Mouse (Mus musculus): Measurements from ENCODE around the gene Map3k10. TPM values are rescaled to one million over a fixed set of nuclear protein-coding genes. Genes with fewer than 3 reads are reported as not detected.

Gene Map3k10
- total and polyA plus RNA-seq, 3 experiments, result 7.8 to 16.7 (median 8.2) TPM

GRCm38 (mm10) chr7:27606481-27607254, 67.7 kb downstream of the Map3k10 start:
- TF ChIP-seq UBTF (IDR thresholded peaks at IDR 0.05; ENCODE audit: low read depth, low read length), result no peak
- TF ChIP-seq ETS1 (conservative IDR thresholded peaks at IDR 0.05; ENCODE audit: low read depth, low read length), result no peak
- TF ChIP-seq ZC3H11A (IDR thresholded peaks at IDR 0.05; ENCODE audit: low read depth, low read length), result no peak
- no peak for TF ChIP-seq NRF1 (IDR thresholded peaks at IDR 0.05; ENCODE audit: low read depth, low read length)
- TF ChIP-seq MAZ (IDR thresholded peaks at IDR 0.05; ENCODE audit: low read depth, low read length), result no peak
- TF ChIP-seq SMC3 (IDR thresholded peaks at IDR 0.05; ENCODE audit: low read depth, low read length), result no peak
- TF ChIP-seq ZNF384 (IDR thresholded peaks at IDR 0.05; ENCODE audit: low read depth, low read length), result no peak
- TF ChIP-seq NELFE (IDR thresholded peaks at IDR 0.05; ENCODE audit: low read depth, low read length), result no peak
- TF ChIP-seq JUND (conservative IDR thresholded peaks at IDR 0.05; ENCODE audit: low read depth, low read length), result no peak
- TF ChIP-seq CHD2 (IDR thresholded peaks at IDR 0.05; ENCODE audit: low read length), result no peak
- TF ChIP-seq MXI1 (IDR thresholded peaks at IDR 0.05; ENCODE audit: low read depth, low read length), result no peak
- no peak for TF ChIP-seq RCOR1 (conservative IDR thresholded peaks at IDR 0.05; ENCODE audit: low read depth, low read length)
- TF ChIP-seq MEF2A (IDR thresholded peaks at IDR 0.05; ENCODE audit: borderline replicate concordance, low read depth, low read length), result no peak
- Histone ChIP-seq H3K79me2 (replicated peaks; ENCODE audit: control insufficient read depth, extremely low read depth, insufficient read depth, poor library complexity, severe bottlenecking) (no peaks in the 10 kb centered on the region; the same call in 1 of the 2 replicates), H3K4me2 (ENCODE audit: insufficient read depth, low read depth, poor library complexity, severe bottlenecking) (no peak overlapping the region), H3K4me3 (replicated peaks in 1 of 3; ENCODE audit: low read depth in 2 of 3, low read length in 2 of 3, poor library complexity in 1 of 3) (no peak overlapping the region), H3K27ac (ENCODE audit: insufficient read depth, low read depth) (no peak overlapping the region), H3K9ac (ENCODE audit: insufficient read depth, low read depth) (no peak overlapping the region), H3K27me3 (replicated peaks) (no peaks in the 10 kb centered on the region), H3K9me3 (replicated peaks; ENCODE audit: low read length) (no peaks in the 10 kb centered on the region), H3K36me3 (replicated peaks in 1 of 2; ENCODE audit: control insufficient read depth in 1 of 2, insufficient read depth in 1 of 2, low read length in 1 of 2) (peaks cover 19 to 76% of the 10 kb centered on the region in 2 experiments), H3K4me1 (ENCODE audit: control insufficient read depth in 1 of 2, insufficient read depth in 2 of 2) (peaks cover 17 to 99% of the 10 kb centered on the region in 2 experiments)
- DNase-seq (ENCODE audit: extremely low read depth), result no peak
- dilution Hi-C loops (cut with MboI; ENCODE audit: extremely low pct_ligation_motif_present, extremely low pct_unique_long_range_greater_than_20kb, low sequenced_read_pairs), result no loop called here
- in situ Hi-C loops (cut with MboI; ENCODE audit: low pct_ligation_motif_present, low pct_unique_long_range_greater_than_20kb, low sequenced_read_pairs), result no loop called here

Other genes starting within 250 kb of the Map3k10 start
- gene Sptbn4, start 226.9 kb downstream of the Map3k10 start, total RNA-seq (2012; rRNA removed), result 0.29 and 0.38 TPM in 2 replicates
- gene Sptbn4, start 226.9 kb downstream of the Map3k10 start, total RNA-seq (2014; rRNA removed), result 0.18 and 0.21 TPM in 2 replicates
- 0.20 and 0.24 TPM in 2 replicates for gene Sptbn4, start 226.9 kb downstream of the Map3k10 start, polyA plus RNA-seq (2012; ENCODE audit: insufficient read length, low read depth)
- gene Blvrb, start 226.6 kb downstream of the Map3k10 start, total RNA-seq (2012; rRNA removed), result 6.3 and 9.4 TPM in 2 replicates
- gene Blvrb, start 226.6 kb downstream of the Map3k10 start, total RNA-seq (2014; rRNA removed), result 2.8 and 4.3 TPM in 2 replicates
- gene Blvrb, start 226.6 kb downstream of the Map3k10 start, polyA plus RNA-seq (2012; ENCODE audit: insufficient read length, low read depth), result 5.0 and 7.6 TPM in 2 replicates
- gene Sertad3, start 200.8 kb downstream of the Map3k10 start, total RNA-seq (2012; rRNA removed), result 2.6 and 2.8 TPM in 2 replicates
- 2.7 and 3.9 TPM in 2 replicates for gene Sertad3, start 200.8 kb downstream of the Map3k10 start, total RNA-seq (2014; rRNA removed)
- gene Sertad3, start 200.8 kb downstream of the Map3k10 start, polyA plus RNA-seq (2012; ENCODE audit: insufficient read length, low read depth), result 1.8 and 2.7 TPM in 2 replicates
- 8.0 and 8.3 TPM in 2 replicates for gene Sertad1, start 187.7 kb downstream of the Map3k10 start, total RNA-seq (2012; rRNA removed)
- gene Sertad1, start 187.7 kb downstream of the Map3k10 start, total RNA-seq (2014; rRNA removed), result 8.1 and 9.1 TPM in 2 replicates
- 5.0 and 7.4 TPM in 2 replicates for gene Sertad1, start 187.7 kb downstream of the Map3k10 start, polyA plus RNA-seq (2012; ENCODE audit: insufficient read length, low read depth)
- 0.21 TPM in 2 replicates for gene Prx, start 175.3 kb downstream of the Map3k10 start, total RNA-seq (2012; rRNA removed)
- 0.12 and 0.17 TPM in 2 replicates for gene Prx, start 175.3 kb downstream of the Map3k10 start, total RNA-seq (2014; rRNA removed)
- 0.41 and 0.60 TPM in 2 replicates for gene Prx, start 175.3 kb downstream of the Map3k10 start, polyA plus RNA-seq (2012; ENCODE audit: insufficient read length, low read depth)
- 0.04 TPM in 1 of 2 replicates, not detected in the other for gene Hipk4, start 151.3 kb downstream of the Map3k10 start, total RNA-seq (2012; rRNA removed)
- gene Hipk4, start 151.3 kb downstream of the Map3k10 start, total RNA-seq (2014; rRNA removed), result 0.09 TPM in 1 of 2 replicates, not detected in the other
- gene Hipk4, start 151.3 kb downstream of the Map3k10 start, polyA plus RNA-seq (2012; ENCODE audit: insufficient read length, low read depth), result 0.11 and 0.16 TPM in 2 replicates
- 16.2 and 21.1 TPM in 2 replicates for gene Pld3, start 121.4 kb downstream of the Map3k10 start, total RNA-seq (2012; rRNA removed)
- gene Pld3, start 121.4 kb downstream of the Map3k10 start, total RNA-seq (2014; rRNA removed), result 6.0 and 6.2 TPM in 2 replicates
- 13.5 and 14.1 TPM in 2 replicates for gene Pld3, start 121.4 kb downstream of the Map3k10 start, polyA plus RNA-seq (2012; ENCODE audit: insufficient read length, low read depth)
- 7.0 and 7.8 TPM in 2 replicates for gene 2310022A10Rik, start 121.4 kb downstream of the Map3k10 start, total RNA-seq (2012; rRNA removed)
- 7.2 and 8.6 TPM in 2 replicates for gene 2310022A10Rik, start 121.4 kb downstream of the Map3k10 start, total RNA-seq (2014; rRNA removed)
- 27.1 and 30.7 TPM in 2 replicates for gene 2310022A10Rik, start 121.4 kb downstream of the Map3k10 start, polyA plus RNA-seq (2012; ENCODE audit: insufficient read length, low read depth)
- 40.3 and 41.8 TPM in 2 replicates for gene Akt2, start 83.0 kb downstream of the Map3k10 start, total RNA-seq (2012; rRNA removed)
- 39.3 and 39.5 TPM in 2 replicates for gene Akt2, start 83.0 kb downstream of the Map3k10 start, total RNA-seq (2014; rRNA removed)
- 77.1 and 77.3 TPM in 2 replicates for gene Akt2, start 83.0 kb downstream of the Map3k10 start, polyA plus RNA-seq (2012; ENCODE audit: insufficient read length, low read depth)
- 0.08 TPM in 1 of 2 replicates, not detected in the other for gene Ttc9b, start 20.7 kb downstream of the Map3k10 start, total RNA-seq (2012; rRNA removed)
- not detected in 2 replicates for gene Ttc9b, start 20.7 kb downstream of the Map3k10 start, total RNA-seq (2014; rRNA removed)
- gene Ttc9b, start 20.7 kb downstream of the Map3k10 start, polyA plus RNA-seq (2012; ENCODE audit: insufficient read length, low read depth), result not detected in 2 replicates
- gene Zfp607b, start 14.7 kb upstream of the Map3k10 start, total RNA-seq (2012; rRNA removed), result 0.76 and 1.2 TPM in 2 replicates
- 0.93 and 0.97 TPM in 2 replicates for gene Zfp607b, start 14.7 kb upstream of the Map3k10 start, total RNA-seq (2014; rRNA removed)
- gene Zfp607b, start 14.7 kb upstream of the Map3k10 start, polyA plus RNA-seq (2012; ENCODE audit: insufficient read length, low read depth), result 0.90 and 1.0 TPM in 2 replicates
- 7.8 and 8.2 TPM in 2 replicates for gene Zfp60, start 56.8 kb upstream of the Map3k10 start, total RNA-seq (2012; rRNA removed)
- gene Zfp60, start 56.8 kb upstream of the Map3k10 start, total RNA-seq (2014; rRNA removed), result 7.2 and 8.1 TPM in 2 replicates
- gene Zfp60, start 56.8 kb upstream of the Map3k10 start, polyA plus RNA-seq (2012; ENCODE audit: insufficient read length, low read depth), result 6.9 and 7.2 TPM in 2 replicates
- 3.6 and 3.9 TPM in 2 replicates for gene Zfp626, start 132.6 kb upstream of the Map3k10 start, total RNA-seq (2012; rRNA removed)
- gene Zfp626, start 132.6 kb upstream of the Map3k10 start, total RNA-seq (2014; rRNA removed), result 5.5 and 6.5 TPM in 2 replicates
- 3.6 and 4.4 TPM in 2 replicates for gene Zfp626, start 132.6 kb upstream of the Map3k10 start, polyA plus RNA-seq (2012; ENCODE audit: insufficient read length, low read depth)
- 4.0 and 5.0 TPM in 2 replicates for gene Zfp59, start 164.0 kb upstream of the Map3k10 start, total RNA-seq (2012; rRNA removed)
- gene Zfp59, start 164.0 kb upstream of the Map3k10 start, total RNA-seq (2014; rRNA removed), result 5.9 and 6.5 TPM in 2 replicates
- gene Zfp59, start 164.0 kb upstream of the Map3k10 start, polyA plus RNA-seq (2012; ENCODE audit: insufficient read length, low read depth), result 3.4 and 4.0 TPM in 2 replicates
- gene Zfp607a, start 182.9 kb upstream of the Map3k10 start, total RNA-seq (2012; rRNA removed), result 7.0 and 7.8 TPM in 2 replicates
- 5.7 and 5.8 TPM in 2 replicates for gene Zfp607a, start 182.9 kb upstream of the Map3k10 start, total RNA-seq (2014; rRNA removed)
- gene Zfp607a, start 182.9 kb upstream of the Map3k10 start, polyA plus RNA-seq (2012; ENCODE audit: insufficient read length, low read depth), result 6.7 and 6.8 TPM in 2 replicates